Mouse (Mus musculus) erythroblast, embryonic 14.5 days (primary cell): ENCODE results near the gene Gm49320. TPM values are rescaled to one million over a fixed set of nuclear protein-coding genes. Genes with fewer than 3 reads are reported as not detected.
A peak's percentile ranks its signal among the peaks of the same experiment; 100 is the strongest.

Experiments
- H3K27me3 ChIP-seq: 2 replicates; pipeline ENCODE4 v1.6.1; 2012; ENCODE audit warnings: inconsistent platforms; ENCODE audit not compliant: control insufficient read depth
- H3K36me3 ChIP-seq: 2 replicates; pipeline ENCODE4 v1.6.1; 2012; ENCODE audit warnings: mild to moderate bottlenecking, inconsistent platforms; ENCODE audit not compliant: control insufficient read depth
- H3K4me1 ChIP-seq: 2 replicates; pipeline ENCODE4 v1.6.1; 2012; ENCODE audit warnings: inconsistent platforms; ENCODE audit not compliant: control insufficient read depth
- H3K4me3 ChIP-seq: replicated peaks from 2 replicates; pipeline ENCODE3; 2012; ENCODE audit warnings: moderate library complexity, mild to moderate bottlenecking, inconsistent platforms
- H3K9me3 ChIP-seq: 2 replicates; pipeline ENCODE4 v1.6.1; 2012; ENCODE audit warnings: low read length, inconsistent platforms, mixed read lengths; ENCODE audit not compliant: control insufficient read depth
- GATA1 ChIP-seq: IDR thresholded peaks from 2 replicates; pipeline ENCODE4 v1.6.1; 2012; ENCODE audit warnings: low read length, inconsistent platforms, mixed read lengths
- TAL1 ChIP-seq: IDR thresholded peaks from 3 replicates; pipeline ENCODE4 v1.6.1; 2012; ENCODE audit warnings: low read length, inconsistent platforms, mixed read lengths
- polyA plus RNA-seq: library from polyadenylated mRNA; stranded (reverse); fragments of >175 nt; gene quantifications from 2 replicates; pipeline ENCODE4 v1.2.3, GENCODE M21; 2012

Gene Gm49320
- polyA plus RNA-seq, 1 experiment, result 0.25 TPM

DNA sequence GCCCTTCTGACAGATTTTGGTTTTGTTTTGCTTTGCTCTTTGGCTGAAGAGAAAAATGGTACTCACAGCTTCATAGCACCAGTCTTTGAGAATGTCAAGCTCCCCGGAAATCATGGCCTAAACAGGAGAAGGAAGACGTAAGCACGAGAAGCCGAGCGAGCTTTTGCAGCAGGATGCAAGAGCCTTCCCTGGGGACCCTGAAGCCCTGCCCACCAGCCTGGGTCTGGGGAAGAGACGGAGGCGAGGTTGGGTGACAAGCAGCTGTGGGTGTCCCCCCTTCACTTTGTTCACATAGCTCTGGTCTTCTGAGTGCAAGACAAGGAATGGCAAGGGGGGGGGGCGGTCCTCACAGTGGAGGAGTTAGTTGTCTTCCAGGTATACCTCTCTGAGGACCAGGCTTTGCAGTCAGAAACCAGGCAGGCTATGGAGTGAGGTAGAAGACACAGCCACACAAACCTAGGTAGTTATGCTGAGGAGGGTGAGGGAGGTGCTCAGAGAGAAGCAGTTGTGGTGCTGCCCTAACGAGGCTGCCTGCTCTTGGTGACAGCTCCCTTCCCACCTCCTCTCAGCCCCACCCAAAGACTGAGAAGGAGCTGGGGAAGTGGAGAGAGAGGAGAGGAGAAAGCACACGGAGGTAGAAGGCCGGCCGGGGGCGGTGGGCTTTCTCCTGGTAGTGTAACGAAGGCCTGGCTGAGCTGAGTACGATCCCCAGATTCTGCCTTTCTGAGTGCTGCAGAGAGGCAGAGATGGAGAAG, 26.7 kb downstream of the Gm49320 start:
- H3K36me3 ChIP-seq, result peaks cover 100% of the 10 kb centered on the region
- TF ChIP-seq TAL1 (no peak), GATA1 (no peak)
- H3K4me1 ChIP-seq, result peaks cover 9% of the 10 kb centered on the region
- no peaks in the 10 kb centered on the region for H3K27me3 ChIP-seq
- no peak overlapping the region for H3K4me3 ChIP-seq
- no peaks in the 10 kb centered on the region for H3K9me3 ChIP-seq

- no peaks in the 10 kb centered on the region for H3K27me3 ChIP-seq
- no peaks in the 10 kb centered on the region for H3K9me3 ChIP-seq
- no peak for TF ChIP-seq GATA1
- TF ChIP-seq TAL1, result no peak
- H3K4me1 ChIP-seq, result no peaks in the 10 kb centered on the region
- peaks cover 95% of the 10 kb centered on the region for H3K36me3 ChIP-seq
- H3K4me3 ChIP-seq, result no peak overlapping the region
Observed at GRCm38 (mm10) chr8:4267627-4268026, 29.0 kb downstream of the Gm49320 start.

GRCm38 (mm10) chr8:4269609-4270008, 30.9 kb downstream of the Gm49320 start:
- H3K4me3 ChIP-seq, result no peak overlapping the region
- peaks cover 89% of the 10 kb centered on the region for H3K36me3 ChIP-seq
- H3K9me3 ChIP-seq, result no peaks in the 10 kb centered on the region
- peaks cover 14% of the 10 kb centered on the region for H3K4me1 ChIP-seq
- no peaks in the 10 kb centered on the region for H3K27me3 ChIP-seq
- TF ChIP-seq TAL1, result no peak
- TF ChIP-seq GATA1, result no peak

GRCm38 (mm10) chr8:4275275-4276110, 36.8 kb downstream of the Gm49320 start, which contains the start of gene Timm44:
Gene Timm44, minus strand, starts transcription at chr8:4275913.
- peaks cover 30% of the 10 kb centered on the region for H3K36me3 ChIP-seq
- TF ChIP-seq TAL1 (no peak), GATA1 (no peak)

DNA sequence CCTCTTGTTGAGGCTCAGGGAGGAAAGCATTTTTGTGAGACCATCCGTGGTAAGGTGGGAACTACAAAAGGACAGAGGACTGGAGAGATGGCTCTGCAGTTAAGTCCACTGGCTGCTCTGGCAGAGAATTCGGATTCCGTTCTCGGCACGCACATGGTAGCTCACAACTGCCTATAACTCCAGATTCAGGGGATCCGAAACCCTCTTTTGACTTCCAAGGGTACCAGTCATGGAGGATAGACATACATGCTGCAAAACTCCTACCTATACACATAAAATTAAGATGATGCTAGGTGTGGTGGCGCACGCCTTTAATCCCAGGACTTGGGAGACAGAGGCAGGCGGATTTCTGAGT, 37.4 kb downstream of the Gm49320 start:
- Histone ChIP-seq H3K4me1 (peaks cover 34% of the 10 kb centered on the region), H3K9me3 (no peaks in the 10 kb centered on the region), H3K27me3 (no peaks in the 10 kb centered on the region), H3K36me3 (peaks cover 26% of the 10 kb centered on the region), H3K4me3 (peak overlapping the region; percentile 95)
- TF ChIP-seq TAL1, result no peak
- no peak for TF ChIP-seq GATA1

More at GRCm38 (mm10) chr8:4275275-4276110, 36.8 kb downstream of the Gm49320 start, which contains the start of gene Timm44:
- Histone ChIP-seq H3K9me3 (no peaks in the 10 kb centered on the region), H3K27me3 (no peaks in the 10 kb centered on the region), H3K4me1 (peaks cover 34% of the 10 kb centered on the region), H3K4me3 (peak within 1 kb of the TSS; percentile 95)

GRCm38 (mm10) chr8:4292738-4293137, 54.1 kb downstream of the Gm49320 start:
- Histone ChIP-seq H3K36me3 (peaks cover 99% of the 10 kb centered on the region), H3K9me3 (no peaks in the 10 kb centered on the region), H3K4me1 (no peaks in the 10 kb centered on the region), H3K27me3 (no peaks in the 10 kb centered on the region), H3K4me3 (no peak overlapping the region)
- TF ChIP-seq TAL1 (no peak), GATA1 (no peak)

DNA sequence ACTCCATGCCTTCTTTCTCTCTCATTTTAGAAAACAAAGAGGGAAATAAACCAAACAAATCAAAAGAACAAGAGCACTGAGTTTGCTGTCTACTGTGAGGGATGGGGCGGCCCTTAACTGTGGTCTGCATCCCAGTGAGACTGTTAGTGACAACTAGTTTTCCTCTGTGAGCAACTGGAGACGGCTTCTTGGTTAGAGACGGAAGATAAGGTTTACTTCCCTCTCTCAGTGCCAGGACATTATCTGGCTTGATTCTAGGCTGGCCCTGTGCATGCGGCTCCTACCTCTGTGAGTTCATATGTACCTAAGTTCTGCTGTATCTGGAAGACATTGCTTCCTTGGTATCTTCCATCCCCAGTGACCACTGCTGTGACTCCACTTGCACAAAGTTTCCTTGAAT, 59.2 kb downstream of the Gm49320 start:
- TF ChIP-seq GATA1 (no peak), TAL1 (no peak)
- peaks cover 98% of the 10 kb centered on the region for H3K36me3 ChIP-seq

More for the DNA sequence above, 59.2 kb downstream of the Gm49320 start:
- H3K27me3 ChIP-seq, result no peaks in the 10 kb centered on the region
- no peaks in the 10 kb centered on the region for H3K9me3 ChIP-seq
- no peak overlapping the region for H3K4me3 ChIP-seq
- H3K4me1 ChIP-seq, result no peaks in the 10 kb centered on the region

Other genes with a start within 250 kb of the Gm49320 start
- gene Cd209f, start 133.0 kb upstream of the Gm49320 start, polyA plus RNA-seq, result not detected in 2 replicates
- gene Cd209g, start 104.8 kb upstream of the Gm49320 start, polyA plus RNA-seq, result 0.04 TPM in 1 of 2 replicates, not detected in the other
- gene Evi5l, start 72.3 kb upstream of the Gm49320 start, polyA plus RNA-seq, result 1.3 and 1.5 TPM in 2 replicates
- gene Prr36, start 21.4 kb upstream of the Gm49320 start, polyA plus RNA-seq, result not detected in 2 replicates
- gene Lrrc8e, start 12.0 kb upstream of the Gm49320 start, polyA plus RNA-seq, result 0.02 TPM in 1 of 2 replicates, not detected in the other
- gene Map2k7, start 125 bp upstream of the Gm49320 start, polyA plus RNA-seq, result 9.1 and 9.9 TPM in 2 replicates
- 1.1 and 1.3 TPM in 2 replicates for gene Tgfbr3l, start 9.3 kb downstream of the Gm49320 start, polyA plus RNA-seq
- gene Snapc2, start 14.2 kb downstream of the Gm49320 start, polyA plus RNA-seq, result 5.1 and 6.0 TPM in 2 replicates
- 0.32 and 0.42 TPM in 2 replicates for gene Ctxn1, start 20.4 kb downstream of the Gm49320 start, polyA plus RNA-seq
- gene Timm44, start 37.0 kb downstream of the Gm49320 start, polyA plus RNA-seq, result 4.0 and 5.5 TPM in 2 replicates
- gene Ccl25, start 86.3 kb downstream of the Gm49320 start, polyA plus RNA-seq, result 0.06 and 0.15 TPM in 2 replicates
- 1.1 and 1.2 TPM in 2 replicates for gene Elavl1, start 86.5 kb downstream of the Gm49320 start, polyA plus RNA-seq